8 mouse cellular contexts compared by ENCODE assay signal in genomic region chr7:25181331-25181790, GRCm38 (mm10). TPM values are rescaled to one million over a fixed set of nuclear protein-coding genes. Genes with fewer than 3 reads are reported as not detected.
DNase-seq lines count a peak whose midpoint lies in the region; ATAC-seq and TF ChIP-seq lines count a peak whose summit lies in the region.

No protein-coding gene starts in this region.

- TF ChIP-seq CTCF in bone marrow, adult 2 months (IDR thresholded peaks at IDR 0.05; ENCODE audit: control insufficient read depth, insufficient read depth, low read length), result peak; percentile 84
- peak; percentile 70 for TF ChIP-seq CTCF in lung, embryonic 14.5 days (IDR thresholded peaks at IDR 0.05; ENCODE audit: low read depth)

- no peak overlapping the region for H3K27ac ChIP-seq in bone marrow, adult 2 months (ENCODE audit: control insufficient read depth, insufficient read depth, low read depth, low read length, poor library complexity)
- H3K27ac ChIP-seq in forebrain, embryonic 12.5 days, result no peak overlapping the region
- no peak overlapping the region for H3K27ac ChIP-seq in lung, embryonic 14.5 days (ENCODE audit: low read depth)
- H3K27ac ChIP-seq in neural tube, embryonic 15.5 days (replicated peaks), result no peak overlapping the region

- 2% methylated on average over 15 of the region's 15 CpGs for WGBS in bone marrow, adult 2 months
- WGBS in forebrain, embryonic 12.5 days, result under 1% methylated on average over 15 of the region's 15 CpGs
- 1% methylated on average over 15 of the region's 15 CpGs for WGBS in lung, embryonic 14.5 days
- WGBS in neural tube, embryonic 15.5 days, result 2% methylated on average over 15 of the region's 15 CpGs

- H3K36me3 ChIP-seq in forebrain, embryonic 12.5 days (replicated peaks), result no peaks in the 10 kb centered on the region
- no peaks in the 10 kb centered on the region for H3K36me3 ChIP-seq in lung, embryonic 14.5 days (ENCODE audit: insufficient read depth)
- H3K36me3 ChIP-seq in neural tube, embryonic 15.5 days, result no peaks in the 10 kb centered on the region

- intact Hi-C loops in left cerebral cortex, postnatal 4 days (cut with DNase I), result loop anchor here (2.0 kb wide), 1 partner anchor 77 kb away; no protein-coding TSS in a partner anchor

- no peak for ATAC-seq in forebrain, embryonic 12.5 days (ENCODE audit: low FRiP score)
- no peak for ATAC-seq in lung, embryonic 14.5 days (ENCODE audit: insufficient read depth)
- ATAC-seq in neural tube, embryonic 15.5 days (ENCODE audit: low FRiP score), result no peak

- H3K9me3 ChIP-seq in forebrain, embryonic 12.5 days, result no peaks in the 10 kb centered on the region
- no peaks in the 10 kb centered on the region for H3K9me3 ChIP-seq in lung, embryonic 14.5 days (ENCODE audit: low read depth, low read length)
- H3K9me3 ChIP-seq in neural tube, embryonic 15.5 days (replicated peaks), result no peaks in the 10 kb centered on the region

- H3K4me1 ChIP-seq in bone marrow, adult 2 months (ENCODE audit: control insufficient read depth, insufficient read depth, low read length), result no peaks in the 10 kb centered on the region; the same call in 1 of the 2 replicates
- peaks cover 42% of the 10 kb centered on the region for H3K4me1 ChIP-seq in forebrain, embryonic 12.5 days
- H3K4me1 ChIP-seq in lung, embryonic 14.5 days (ENCODE audit: insufficient read depth), result no peaks in the 10 kb centered on the region
- H3K4me1 ChIP-seq in neural tube, embryonic 15.5 days, result peaks cover 42% of the 10 kb centered on the region

- peaks cover 81% of the 10 kb centered on the region for H3K27me3 ChIP-seq in forebrain, embryonic 12.5 days
- peaks cover 79% of the 10 kb centered on the region for H3K27me3 ChIP-seq in lung, embryonic 14.5 days (ENCODE audit: insufficient read depth, low read length)
- peaks cover 16% of the 10 kb centered on the region; the same call in 1 of the 2 replicates for H3K27me3 ChIP-seq in neural tube, embryonic 15.5 days (replicated peaks)

- no peak overlapping the region for H3K4me3 ChIP-seq in bone marrow, adult 2 months (replicated peaks; ENCODE audit: control insufficient read depth, low read depth, low read length)
- H3K4me3 ChIP-seq in forebrain, embryonic 12.5 days (replicated peaks), result peak overlapping the region; percentile 22
- H3K4me3 ChIP-seq in lung, embryonic 14.5 days (ENCODE audit: low read depth, low read length), result no peak overlapping the region
- peak overlapping the region; percentile 30 for H3K4me3 ChIP-seq in neural tube, embryonic 15.5 days (replicated peaks)

- DNase-seq in left cerebral cortex, postnatal 4 days, result peak; percentile 61
- DNase-seq in left cerebral cortex, adult 8-10 months (ENCODE audit: low spot score in 2 of 2), result no peak
- DNase-seq in induced T-regulatory cell, adult 2 months (ENCODE audit: low read depth), result peak; percentile 81
- peak; percentile 26 for DNase-seq in lung, embryonic 14.5 days
- DNase-seq in ovary, postnatal 14 days (ENCODE audit: low spot score), result no peak

- no peak for TF ChIP-seq POLR2A in bone marrow, adult 2 months (IDR thresholded peaks at IDR 0.05; ENCODE audit: borderline replicate concordance, control insufficient read depth, low read depth, low read length)

- peak overlapping the region; percentile 33 for H3K9ac ChIP-seq in forebrain, embryonic 12.5 days
- no peak overlapping the region for H3K9ac ChIP-seq in lung, embryonic 14.5 days
- peak overlapping the region; percentile 34; the same call in 1 of the 2 replicates for H3K9ac ChIP-seq in neural tube, embryonic 15.5 days (replicated peaks)

- H3K4me2 ChIP-seq in forebrain, embryonic 12.5 days, result peak overlapping the region; percentile 84
- H3K4me2 ChIP-seq in lung, embryonic 14.5 days, result no peak overlapping the region
- H3K4me2 ChIP-seq in neural tube, embryonic 15.5 days, result peak overlapping the region; percentile 66

RNA-seq across cellular contexts. Expression of gene Pou2f2, which starts 1.8 kb away (rescaled TPM):
- 10 to 100 TPM; 17.7 to 18.7 TPM for total RNA-seq in left cerebral cortex, postnatal 4 days (2021)
- 10 to 100 TPM; 10.5 to 13.2 (median 11.9) TPM for total RNA-seq in left cerebral cortex, adult 8-10 months (2022)
- polyA plus RNA-seq in bone marrow, adult 2 months (2011; ENCODE audit: insufficient read depth, insufficient read length, low replicate concordance, missing spikeins), result 7.8 and 16.8 TPM in 2 replicates
- 22.3 and 28.6 TPM in 2 replicates for polyA plus RNA-seq in forebrain, embryonic 12.5 days (2016; fragmentation: Nextera tagmentation; extraction: Ambion mirVana)
- 0.28 and 0.42 TPM in 2 replicates for polyA plus RNA-seq in lung, embryonic 14.5 days (2014; fragmentation: Nextera tagmentation; extraction: Ambion mirVana)
- 19.5 and 24.1 TPM in 2 replicates for polyA plus RNA-seq in neural tube, embryonic 15.5 days (2015; fragmentation: Nextera tagmentation; extraction: Ambion mirVana)

RNA-seq across cellular contexts. Expression of gene Dedd2, which starts 39.1 kb away (rescaled TPM):
- total RNA-seq in left cerebral cortex, postnatal 4 days (2021), result 10 to 100 TPM; 15.1 to 16.8 TPM
- 10 to 100 TPM; 21.2 to 24.5 (median 22.2) TPM for total RNA-seq in left cerebral cortex, adult 8-10 months (2022)
- polyA plus RNA-seq in bone marrow, adult 2 months (2011; ENCODE audit: insufficient read depth, insufficient read length, low replicate concordance, missing spikeins), result 66.5 and 109 TPM in 2 replicates
- 11.2 and 12.3 TPM in 2 replicates for polyA plus RNA-seq in forebrain, embryonic 12.5 days (2016; fragmentation: Nextera tagmentation; extraction: Ambion mirVana)
- 5.2 and 6.7 TPM in 2 replicates for polyA plus RNA-seq in lung, embryonic 14.5 days (2014; fragmentation: Nextera tagmentation; extraction: Ambion mirVana)
- polyA plus RNA-seq in neural tube, embryonic 15.5 days (2015; fragmentation: Nextera tagmentation; extraction: Ambion mirVana), result 16.7 and 17.7 TPM in 2 replicates

RNA-seq across cellular contexts. Expression of gene Zfp526, which starts 39.9 kb away (rescaled TPM):
- 1 to 10 TPM; 6.5 to 7.8 TPM for total RNA-seq in left cerebral cortex, postnatal 4 days (2021)
- total RNA-seq in left cerebral cortex, adult 8-10 months (2022), result 10 to 100 TPM; 12.1 to 12.9 (median 12.8) TPM
- polyA plus RNA-seq in bone marrow, adult 2 months (2011; ENCODE audit: insufficient read depth, insufficient read length, low replicate concordance, missing spikeins), result 7.2 and 13.9 TPM in 2 replicates
- polyA plus RNA-seq in forebrain, embryonic 12.5 days (2016; fragmentation: Nextera tagmentation; extraction: Ambion mirVana), result 2.7 TPM in 2 replicates
- polyA plus RNA-seq in lung, embryonic 14.5 days (2014; fragmentation: Nextera tagmentation; extraction: Ambion mirVana), result 3.5 and 3.8 TPM in 2 replicates
- polyA plus RNA-seq in neural tube, embryonic 15.5 days (2015; fragmentation: Nextera tagmentation; extraction: Ambion mirVana), result 1.7 and 2.3 TPM in 2 replicates

RNA-seq across cellular contexts. Expression of gene Gsk3a, which starts 56.3 kb away (rescaled TPM):
- 100 to 1,000 TPM; 195 to 197 TPM for total RNA-seq in left cerebral cortex, postnatal 4 days (2021)
- total RNA-seq in left cerebral cortex, adult 8-10 months (2022), result 100 to 1,000 TPM; 214 to 232 (median 222) TPM
- 53.6 and 56.8 TPM in 2 replicates for polyA plus RNA-seq in bone marrow, adult 2 months (2011; ENCODE audit: insufficient read depth, insufficient read length, low replicate concordance, missing spikeins)
- 15.9 and 17.5 TPM in 2 replicates for polyA plus RNA-seq in forebrain, embryonic 12.5 days (2016; fragmentation: Nextera tagmentation; extraction: Ambion mirVana)
- polyA plus RNA-seq in lung, embryonic 14.5 days (2014; fragmentation: Nextera tagmentation; extraction: Ambion mirVana), result 14.6 and 14.9 TPM in 2 replicates
- polyA plus RNA-seq in neural tube, embryonic 15.5 days (2015; fragmentation: Nextera tagmentation; extraction: Ambion mirVana), result 16.0 and 16.3 TPM in 2 replicates

Comparison
In these comparisons a context has a peak if more than half of its experiments do, and no peak if none do; other contexts are left out.
1. DNase-seq: peak in left cerebral cortex, postnatal 4 days (single experiment), induced T-regulatory cell, adult 2 months (single experiment) and lung, embryonic 14.5 days (single experiment); none in left cerebral cortex, adult 8-10 months (0 of 2) and ovary, postnatal 14 days (single experiment).
2. H3K4me3 ChIP-seq: peak in forebrain, embryonic 12.5 days (single experiment) and neural tube, embryonic 15.5 days (single experiment); none in bone marrow, adult 2 months (single experiment) and lung, embryonic 14.5 days (single experiment).